Mouse (Mus musculus): ENCODE results near the gene Ildr1.

The Ildr1 gene

GRCm38 (mm10) chr16:36775658-36776057 is 81.9 kb downstream of the Ildr1 start:
- DNase-seq: no peak
